Mouse (Mus musculus) CH12.LX (cell line): ENCODE data around the gene Catsperz. TPM values are rescaled to one million over a fixed set of nuclear protein-coding genes. Genes with fewer than 3 reads are reported as not detected.

ENCODE experiments used
- DNase-seq: peaks from one replicate; pipeline ENCODE4 v3.0.0-alpha.2; 2013; ENCODE audit errors: extremely low read depth
- H3K27ac ChIP-seq: 2 replicates; pipeline ENCODE4 v1.5.1; 2012; ENCODE audit warnings: low read depth, mild to moderate bottlenecking, control low read depth, moderate library complexity; ENCODE audit not compliant: insufficient read depth
- H3K27me3 ChIP-seq: replicated peaks from 2 replicates; pipeline ENCODE3; 2012; ENCODE audit warnings: inconsistent platforms
- H3K36me3 ChIP-seq, 2 experiments: replicated peaks in 1 of 2; 2 replicates each; pipeline versions ENCODE3 to v1.6.1; 2012; ENCODE audit warnings: inconsistent platforms in 1 of 2, low read length in 1 of 2, mild to moderate bottlenecking in 1 of 2, mixed read lengths in 1 of 2, moderate library complexity in 1 of 2; ENCODE audit not compliant: control insufficient read depth in 1 of 2, insufficient read depth in 1 of 2
- H3K4me1 ChIP-seq, 2 experiments: 2 replicates each; pipeline ENCODE4 v1.6.1; 2012; ENCODE audit warnings: inconsistent platforms in 1 of 2, moderate library complexity in 1 of 2; ENCODE audit not compliant: insufficient read depth in 2 of 2, control insufficient read depth in 1 of 2
- H3K4me2 ChIP-seq: 2 replicates; pipeline ENCODE4 v1.6.1; 2012; ENCODE audit warnings: low read depth, mild to moderate bottlenecking, control low read depth; ENCODE audit not compliant: poor library complexity, insufficient read depth, severe bottlenecking
- H3K4me3 ChIP-seq, 3 experiments: fragments of 150-350 bp in 1 of 3; sonication (generic) in 1 of 3; replicated peaks in 1 of 3; 2 replicates each; pipeline versions ENCODE3 to v1.5.1; 2011 to 2012; ENCODE audit warnings: low read depth in 2 of 3, low read length in 2 of 3, mild to moderate bottlenecking in 2 of 3, moderate library complexity in 2 of 3, control low read depth in 1 of 3, improper control_type of control experiment in 1 of 3, inconsistent platforms in 1 of 3, mixed read lengths in 1 of 3; ENCODE audit not compliant: poor library complexity in 1 of 3
- H3K79me2 ChIP-seq: replicated peaks from 2 replicates; pipeline ENCODE4 v1.6.1; 2012; ENCODE audit warnings: mild to moderate bottlenecking, moderate library complexity; ENCODE audit not compliant: control insufficient read depth, poor library complexity, insufficient read depth, severe bottlenecking; ENCODE audit errors: extremely low read depth
- H3K9ac ChIP-seq: 2 replicates; pipeline ENCODE4 v1.6.1; 2012; ENCODE audit warnings: low read depth, mild to moderate bottlenecking, control low read depth, moderate library complexity; ENCODE audit not compliant: insufficient read depth
- H3K9me3 ChIP-seq: replicated peaks from 2 replicates; pipeline ENCODE3; 2012; ENCODE audit warnings: low read length, inconsistent platforms, mixed read lengths
- BHLHE40 ChIP-seq: IDR thresholded peaks from 2 replicates; pipeline ENCODE4 v1.6.1; 2011; ENCODE audit warnings: mild to moderate bottlenecking, low read depth, low read length, improper control_type of control experiment
- CHD1 ChIP-seq: IDR thresholded peaks from 2 replicates; pipeline ENCODE4 v1.6.1; 2012; ENCODE audit warnings: low read depth, low read length, improper control_type of control experiment, inconsistent platforms
- CHD2 ChIP-seq: IDR thresholded peaks from 2 replicates; pipeline ENCODE4 v1.6.1; 2011; ENCODE audit warnings: low read length, improper control_type of control experiment
- CTCF ChIP-seq, 2 experiments: IDR thresholded peaks in 1 of 2; conservative IDR thresholded peaks in 1 of 2; 2 replicates each; pipeline ENCODE4 v1.5.1; 2011 to 2012; ENCODE audit warnings: low read depth in 2 of 2, low read length in 2 of 2, improper control_type of control experiment in 1 of 2, inconsistent platforms in 1 of 2, mild to moderate bottlenecking in 1 of 2, moderate library complexity in 1 of 2
- ELF1 ChIP-seq: IDR thresholded peaks from 2 replicates; pipeline ENCODE4 v1.6.1; 2014; ENCODE audit warnings: low read depth, mild to moderate bottlenecking, inconsistent platforms, low read length, improper control_type of control experiment
- ETS1 ChIP-seq: conservative IDR thresholded peaks from 2 replicates; pipeline ENCODE4 v1.6.1; 2012; ENCODE audit warnings: low read depth, mild to moderate bottlenecking, inconsistent platforms, low read length, improper control_type of control experiment, moderate library complexity
- GABPA ChIP-seq: IDR thresholded peaks from 2 replicates; pipeline ENCODE4 v1.6.1; 2012; ENCODE audit warnings: low read depth, low read length, improper control_type of control experiment, inconsistent platforms; ENCODE audit not compliant: insufficient replicate concordance
- JUND ChIP-seq: conservative IDR thresholded peaks from 2 replicates; pipeline ENCODE4 v1.6.1; 2011; ENCODE audit warnings: low read depth, low read length, improper control_type of control experiment
- MAFK ChIP-seq: IDR thresholded peaks from 2 replicates; pipeline ENCODE4 v1.6.1; 2011; ENCODE audit warnings: low read length, improper control_type of control experiment; ENCODE audit not compliant: insufficient replicate concordance
- MAX ChIP-seq: IDR thresholded peaks from 2 replicates; pipeline ENCODE4 v1.6.1; 2011; ENCODE audit warnings: low read length, improper control_type of control experiment
- MAZ ChIP-seq: IDR thresholded peaks from 2 replicates; pipeline ENCODE4 v1.6.1; 2012; ENCODE audit warnings: low read depth, mild to moderate bottlenecking, inconsistent platforms, low read length, improper control_type of control experiment, moderate library complexity
- MEF2A ChIP-seq: IDR thresholded peaks from 2 replicates; pipeline ENCODE4 v1.6.1; 2014; ENCODE audit warnings: low read depth, mild to moderate bottlenecking, inconsistent platforms, low read length, improper control_type of control experiment, borderline replicate concordance
- MYC ChIP-seq: IDR thresholded peaks from 2 replicates; pipeline ENCODE4 v1.6.1; 2011; ENCODE audit warnings: low read depth, mild to moderate bottlenecking, improper control_type of control experiment, low read length
- POLR2A ChIP-seq: IDR thresholded peaks from 2 replicates; pipeline ENCODE4 v1.6.1; 2011; ENCODE audit warnings: low read depth, mild to moderate bottlenecking, improper control_type of control experiment, low read length
- POLR2AphosphoS2 ChIP-seq: IDR thresholded peaks from 2 replicates; pipeline ENCODE4 v1.6.1; 2011; ENCODE audit warnings: low read depth, low read length, improper control_type of control experiment
- RCOR1 ChIP-seq: conservative IDR thresholded peaks from 2 replicates; pipeline ENCODE4 v1.6.1; 2012; ENCODE audit warnings: low read depth, mild to moderate bottlenecking, inconsistent platforms, low read length, improper control_type of control experiment
- SMC3 ChIP-seq: IDR thresholded peaks from 2 replicates; pipeline ENCODE4 v1.6.1; 2011; ENCODE audit warnings: low read depth, low read length, improper control_type of control experiment
- TBP ChIP-seq: conservative IDR thresholded peaks from 2 replicates; pipeline ENCODE4 v1.6.1; 2011; ENCODE audit warnings: low read depth, low read length, improper control_type of control experiment
- TCF12 ChIP-seq: IDR thresholded peaks from 2 replicates; pipeline ENCODE4 v1.6.1; 2014; ENCODE audit warnings: low read depth, mild to moderate bottlenecking, inconsistent platforms, low read length, improper control_type of control experiment
- ZKSCAN1 ChIP-seq: IDR thresholded peaks from 2 replicates; pipeline ENCODE4 v1.6.1; 2012; ENCODE audit warnings: low read depth, inconsistent platforms, low read length, improper control_type of control experiment, borderline replicate concordance
- dilution Hi-C: fragments of 300-500 bp; cut with MboI; formaldehyde crosslinking; loops from 2 replicates; pipeline ENCODE4 v1.14.3; 2020; ENCODE audit warnings: low sequenced_read_pairs; ENCODE audit not compliant: extremely low pct_unique_long_range_greater_than_20kb, extremely low pct_ligation_motif_present
- in situ Hi-C: fragments of 300-500 bp; cut with MboI; formaldehyde crosslinking; loops from 3 replicates; pipeline ENCODE4 v1.14.3; 2019; ENCODE audit warnings: low sequenced_read_pairs, low pct_ligation_motif_present, low pct_unique_long_range_greater_than_20kb, mixed read lengths
- polyA plus RNA-seq: library from polyadenylated mRNA; unstranded; fragments of >175 nt; gene quantifications from 2 replicates; pipeline ENCODE4 v1.2.1, GENCODE M21; 2012; ENCODE audit warnings: low read depth; ENCODE audit not compliant: insufficient read length
- total RNA-seq, 2 experiments: library from RNA; depleted of rRNA; stranded (reverse); fragments of 300-350 nt in 1 of 2; fragments of >200 nt in 1 of 2; gene quantifications; 2 replicates each; pipeline ENCODE4 v1.2.3; 2012 to 2014

Catsperz gene
- total and polyA plus RNA-seq, 3 experiments: not detected

DNA sequence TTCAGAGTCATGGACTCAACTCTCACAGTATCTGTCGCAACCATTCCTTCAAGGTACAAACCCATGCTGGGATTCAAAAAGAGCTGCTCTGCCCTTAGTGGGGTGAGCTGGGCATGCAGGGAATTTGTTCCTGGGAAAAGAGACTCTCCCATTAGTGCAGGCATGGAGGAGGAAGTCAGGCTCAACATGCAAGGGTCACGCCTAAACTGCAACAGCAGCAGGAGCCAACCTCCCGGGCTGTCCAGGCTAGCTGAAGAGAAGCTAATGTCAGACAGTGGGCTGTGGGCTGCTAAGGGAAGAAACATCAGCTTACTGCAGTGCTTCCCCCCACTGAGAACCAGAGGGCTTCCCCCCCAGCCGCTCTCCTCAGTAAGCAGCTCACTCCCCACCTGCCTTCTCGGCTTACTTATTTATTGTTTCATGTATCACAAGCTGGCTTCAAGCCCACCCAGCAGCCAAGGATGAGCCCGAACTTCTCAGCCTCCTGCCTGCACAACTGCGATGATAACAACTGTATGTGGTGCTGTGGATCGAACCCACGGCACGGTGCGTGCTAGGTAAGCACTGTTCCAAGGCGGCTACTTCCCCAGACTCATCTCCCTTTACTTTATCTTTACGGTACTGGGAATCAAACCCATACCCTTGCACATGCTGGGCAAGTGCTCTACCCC lies 47.2 kb upstream of the Catsperz start:
- H3K9me3 ChIP-seq: no peaks in the 10 kb centered on the region
- H3K27me3 ChIP-seq: peaks cover 3% of the 10 kb centered on the region
- no peak for DNase-seq
- no peak overlapping the region for H3K4me3 ChIP-seq
- no peak overlapping the region for H3K4me2 ChIP-seq
- in situ Hi-C loops: no loop called here
- peaks cover 12 to 59% of the 10 kb centered on the region in 2 experiments for H3K4me1 ChIP-seq
- H3K27ac ChIP-seq: no peak overlapping the region
- no peak overlapping the region for H3K9ac ChIP-seq
- peaks cover 3 to 9% of the 10 kb centered on the region in 2 experiments for H3K36me3 ChIP-seq
- peaks cover 18% of the 10 kb centered on the region for H3K79me2 ChIP-seq
- dilution Hi-C loops: no loop called here
- TF ChIP-seq BHLHE40 (no peak), GABPA (no peak), CTCF (conservative IDR thresholded peaks at IDR 0.05 in 1 of 2, IDR thresholded peaks at IDR 0.05 in 1 of 2; ENCODE audit: low read depth in 2 of 2, low read length in 2 of 2) (no peak), MAZ (no peak), TCF12 (no peak), ETS1 (no peak), TBP (no peak), MEF2A (no peak), ELF1 (no peak), CHD2 (no peak)

DNA sequence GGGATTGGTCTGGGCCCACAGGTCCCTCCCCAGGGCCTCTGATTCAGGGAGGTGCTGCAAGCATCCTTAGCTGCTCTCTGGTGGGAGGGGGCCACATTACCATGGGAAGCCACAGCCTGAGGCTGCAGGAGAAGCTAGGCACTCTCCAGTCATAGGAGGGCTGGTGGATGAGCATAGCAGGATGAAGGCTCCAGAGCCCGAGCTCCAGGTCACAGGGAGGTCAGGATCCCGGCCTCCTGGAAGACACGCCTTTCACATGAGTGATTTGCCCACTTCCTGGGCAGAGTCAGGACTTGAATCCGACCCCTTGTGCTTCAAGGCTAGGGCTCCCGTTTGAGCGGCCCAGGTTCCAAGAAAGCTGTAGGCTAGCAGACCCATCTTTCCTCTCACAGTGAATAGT lies 46.5 kb upstream of the Catsperz start:
- H3K27ac ChIP-seq: no peak overlapping the region
- in situ Hi-C loops: no loop called here
- TF ChIP-seq MAX (no peak), MEF2A (no peak), POLR2AphosphoS2 (no peak), MAFK (no peak), RCOR1 (no peak), ELF1 (no peak), CHD1 (no peak), GABPA (no peak), SMC3 (no peak), JUND (no peak), MYC (no peak), ZKSCAN1 (no peak), POLR2A (no peak), BHLHE40 (no peak)
- peaks cover 13% of the 10 kb centered on the region for H3K79me2 ChIP-seq
- H3K36me3 ChIP-seq: peaks cover 0 to 7% of the 10 kb centered on the region in 2 experiments
- no peaks in the 10 kb centered on the region for H3K9me3 ChIP-seq
- DNase-seq: no peak
- no peak overlapping the region for H3K4me3 ChIP-seq
- dilution Hi-C loops: no loop called here
- no peak overlapping the region for H3K4me2 ChIP-seq
- H3K9ac ChIP-seq: no peak overlapping the region
- peaks cover 9 to 53% of the 10 kb centered on the region in 2 experiments for H3K4me1 ChIP-seq
- peaks cover 3% of the 10 kb centered on the region for H3K27me3 ChIP-seq
